Mouse (Mus musculus): ENCODE data around the gene Zfp524. TPM values are rescaled to one million over a fixed set of nuclear protein-coding genes. Genes with fewer than 3 reads are reported as not detected.

Zfp524 gene
- total and polyA plus RNA-seq, 2 experiments, result 6.7 to 38.3 TPM

GRCm38 (mm10) chr7:5053456-5054179 lies 39.4 kb downstream of the Zfp524 start:
- peaks cover 22% of the 10 kb centered on the region for H3K27me3 ChIP-seq (ENCODE audit: control insufficient read depth, insufficient read depth, low read length)
- no peaks in the 10 kb centered on the region for H3K36me3 ChIP-seq (ENCODE audit: control insufficient read depth, insufficient read depth, low read length)
- H3K79me2 ChIP-seq (ENCODE audit: control insufficient read depth, insufficient read depth, low read length), result no peaks in the 10 kb centered on the region
- TF ChIP-seq POLR2A (IDR thresholded peaks at IDR 0.05; ENCODE audit: extremely low read depth, insufficient read depth, low read length) (no peak), CTCF (IDR thresholded peaks at IDR 0.05; ENCODE audit: low read depth, low read length) (no peak)
- no peak overlapping the region for H3K4me3 ChIP-seq (ENCODE audit: insufficient read depth, low read depth, low read length)
- no peak for DNase-seq (ENCODE audit: extremely low read depth, low read depth, low spot score)
- no peak overlapping the region for H3K9ac ChIP-seq (ENCODE audit: low read depth, low read length)
- 18% methylated on average over 32 of the region's 32 CpGs for whole genome bisulfite sequencing
- peaks cover 3% of the 10 kb centered on the region for H3K4me1 ChIP-seq (ENCODE audit: control insufficient read depth, insufficient read depth, low read length)
- no peak overlapping the region for H3K27ac ChIP-seq (replicated peaks; ENCODE audit: insufficient read depth, low read depth, low read length)

GRCm38 (mm10) chr7:5056651-5057263 lies 42.5 kb downstream of the Zfp524 start:
- no peak overlapping the region for H3K27ac ChIP-seq (replicated peaks; ENCODE audit: insufficient read depth, low read depth, low read length)
- DNase-seq (ENCODE audit: extremely low read depth, low read depth, low spot score), result no peak
- no peaks in the 10 kb centered on the region for H3K36me3 ChIP-seq (ENCODE audit: control insufficient read depth, insufficient read depth, low read length)
- H3K27me3 ChIP-seq (ENCODE audit: control insufficient read depth, insufficient read depth, low read length), result peaks cover 22% of the 10 kb centered on the region
- TF ChIP-seq CTCF (IDR thresholded peaks at IDR 0.05; ENCODE audit: low read depth, low read length), result no peak
- no peak for TF ChIP-seq POLR2A (IDR thresholded peaks at IDR 0.05; ENCODE audit: extremely low read depth, insufficient read depth, low read length)
- H3K79me2 ChIP-seq (ENCODE audit: control insufficient read depth, insufficient read depth, low read length), result no peaks in the 10 kb centered on the region
- peaks cover 3% of the 10 kb centered on the region for H3K4me1 ChIP-seq (ENCODE audit: control insufficient read depth, insufficient read depth, low read length)
- WGBS, result 4% methylated on average over 52 of the region's 55 CpGs
- H3K9ac ChIP-seq (ENCODE audit: low read depth, low read length), result no peak overlapping the region
- no peak overlapping the region for H3K4me3 ChIP-seq (ENCODE audit: insufficient read depth, low read depth, low read length)

- TF ChIP-seq POLR2A (IDR thresholded peaks at IDR 0.05; ENCODE audit: extremely low read depth, insufficient read depth, low read length), result no peak
- no peak for TF ChIP-seq CTCF (IDR thresholded peaks at IDR 0.05; ENCODE audit: low read depth, low read length)
Observed at GRCm38 (mm10) chr7:5057381-5057780, 43.2 kb downstream of the Zfp524 start.

GRCm38 (mm10) chr7:5057804-5058203 lies 43.6 kb downstream of the Zfp524 start:
- Histone ChIP-seq H3K36me3 (ENCODE audit: control insufficient read depth, insufficient read depth, low read length) (no peaks in the 10 kb centered on the region), H3K27ac (replicated peaks; ENCODE audit: insufficient read depth, low read depth, low read length) (no peak overlapping the region), H3K9ac (ENCODE audit: low read depth, low read length) (no peak overlapping the region), H3K27me3 (ENCODE audit: control insufficient read depth, insufficient read depth, low read length) (peaks cover 19% of the 10 kb centered on the region), H3K4me3 (ENCODE audit: insufficient read depth, low read depth, low read length) (no peak overlapping the region), H3K4me1 (ENCODE audit: control insufficient read depth, insufficient read depth, low read length) (peaks cover 1% of the 10 kb centered on the region; the same call in 1 of the 2 replicates), H3K79me2 (ENCODE audit: control insufficient read depth, insufficient read depth, low read length) (peaks cover 2% of the 10 kb centered on the region; the same call in 1 of the 2 replicates)
- DNase-seq (ENCODE audit: extremely low read depth, low read depth, low spot score), result no peak
- 38% methylated on average over 11 of the region's 11 CpGs for WGBS
- TF ChIP-seq POLR2A (IDR thresholded peaks at IDR 0.05; ENCODE audit: extremely low read depth, insufficient read depth, low read length) (no peak), CTCF (IDR thresholded peaks at IDR 0.05; ENCODE audit: low read depth, low read length) (peak; percentile 42)

More at GRCm38 (mm10) chr7:5057381-5057780, 43.2 kb downstream of the Zfp524 start:
- no peak for DNase-seq (ENCODE audit: extremely low read depth, low read depth, low spot score)
- Histone ChIP-seq H3K27ac (replicated peaks; ENCODE audit: insufficient read depth, low read depth, low read length) (no peak overlapping the region), H3K4me1 (ENCODE audit: control insufficient read depth, insufficient read depth, low read length) (peaks cover 1% of the 10 kb centered on the region; the same call in 1 of the 2 replicates), H3K79me2 (ENCODE audit: control insufficient read depth, insufficient read depth, low read length) (no peaks in the 10 kb centered on the region), H3K36me3 (ENCODE audit: control insufficient read depth, insufficient read depth, low read length) (no peaks in the 10 kb centered on the region), H3K4me3 (ENCODE audit: insufficient read depth, low read depth, low read length) (no peak overlapping the region), H3K27me3 (ENCODE audit: control insufficient read depth, insufficient read depth, low read length) (peaks cover 22% of the 10 kb centered on the region), H3K9ac (ENCODE audit: low read depth, low read length) (no peak overlapping the region)
- 47% methylated on average over 8 of the region's 8 CpGs for WGBS

GRCm38 (mm10) chr7:5058631-5059030 lies 44.4 kb downstream of the Zfp524 start:
- 88% methylated on average over 1 of the region's 1 CpGs for WGBS
- H3K4me3 ChIP-seq (ENCODE audit: insufficient read depth, low read depth, low read length), result no peak overlapping the region
- peaks cover 12% of the 10 kb centered on the region for H3K27me3 ChIP-seq (ENCODE audit: control insufficient read depth, insufficient read depth, low read length)
- peaks cover 6% of the 10 kb centered on the region; the same call in 1 of the 2 replicates for H3K79me2 ChIP-seq (ENCODE audit: control insufficient read depth, insufficient read depth, low read length)
- H3K4me1 ChIP-seq (ENCODE audit: control insufficient read depth, insufficient read depth, low read length), result peaks cover 5% of the 10 kb centered on the region; the same call in 1 of the 2 replicates
- no peak for TF ChIP-seq CTCF (IDR thresholded peaks at IDR 0.05; ENCODE audit: low read depth, low read length)
- no peak for TF ChIP-seq POLR2A (IDR thresholded peaks at IDR 0.05; ENCODE audit: extremely low read depth, insufficient read depth, low read length)
- no peak overlapping the region for H3K9ac ChIP-seq (ENCODE audit: low read depth, low read length)
- H3K27ac ChIP-seq (replicated peaks; ENCODE audit: insufficient read depth, low read depth, low read length), result no peak overlapping the region
- no peaks in the 10 kb centered on the region for H3K36me3 ChIP-seq (ENCODE audit: control insufficient read depth, insufficient read depth, low read length)
- no peak for DNase-seq (ENCODE audit: extremely low read depth, low read depth, low spot score)
